Mouse (Mus musculus) liver, embryonic 11.5 days (tissue): ENCODE data around the gene Cdc5l. TPM values are rescaled to one million over a fixed set of nuclear protein-coding genes. Genes with fewer than 3 reads are reported as not detected.

ENCODE experiments used
- ATAC-seq: fragments of 200-750 bp; cut with Nextera tagmentation; replicated peaks from 2 replicates; pipeline ENCODE4 v1.8.0; 2017; ENCODE audit warnings: moderate number of reproducible peaks, mild to moderate bottlenecking, moderate TSS enrichment, moderate library complexity; ENCODE audit not compliant: low FRiP score
- DNase-seq: peaks from one replicate; pipeline ENCODE4 v3.0.0-alpha.2; 2017; ENCODE audit warnings: low spot score
- H3K27ac ChIP-seq: fragments of 300-500 bp; sonication (generic); 2 replicates; pipeline ENCODE4 v1.5.1; 2014; ENCODE audit warnings: mild to moderate bottlenecking, low read depth, low read length, control low read depth
- H3K27me3 ChIP-seq: fragments of 300-500 bp; sonication (generic); replicated peaks from 2 replicates; pipeline ENCODE4 v1.6.1; 2014; ENCODE audit warnings: low read length, mixed read lengths; ENCODE audit not compliant: control insufficient read depth, insufficient read depth
- H3K36me3 ChIP-seq: fragments of 300-500 bp; sonication (generic); 2 replicates; pipeline ENCODE4 v1.6.1; 2014; ENCODE audit warnings: mild to moderate bottlenecking, low read length, moderate library complexity, mixed read lengths; ENCODE audit not compliant: control insufficient read depth, insufficient read depth
- H3K4me1 ChIP-seq: fragments of 300-500 bp; sonication (generic); replicated peaks from 2 replicates; pipeline ENCODE4 v1.6.1; 2014; ENCODE audit warnings: low read length, mixed read lengths; ENCODE audit not compliant: control insufficient read depth, insufficient read depth
- H3K4me2 ChIP-seq: fragments of 300-500 bp; sonication (generic); 2 replicates; pipeline ENCODE4 v1.6.1; 2014; ENCODE audit warnings: mild to moderate bottlenecking, control low read depth, moderate library complexity
- H3K4me3 ChIP-seq: fragments of 300-500 bp; sonication (generic); 2 replicates; pipeline ENCODE4 v1.5.1; 2014; ENCODE audit warnings: low read depth, low read length, control low read depth
- H3K9ac ChIP-seq: fragments of 300-500 bp; sonication (generic); 2 replicates; pipeline ENCODE4 v1.6.1; 2014; ENCODE audit warnings: low read depth, low read length, control low read depth
- H3K9me3 ChIP-seq: fragments of 300-500 bp; sonication (generic); 2 replicates; pipeline ENCODE4 v1.6.1; 2016; ENCODE audit warnings: low read length, inconsistent platforms, mixed read lengths; ENCODE audit not compliant: control insufficient read depth
- WGBS: fragments of 180-500 bp; shearing (Covaris S2); extraction: QIAGEN DNeasy Blood & Tissue Kit; methylation state at CpG from one replicate; pipeline ENCODE4 v1.1.7; 2014; 5-methylcytosine and 5-hydroxymethylcytosine counted together
- polyA plus RNA-seq: library from polyadenylated mRNA; unstranded; fragments of >200 nt; fragmentation: Nextera tagmentation; extraction: Ambion mirVana; gene quantifications from 2 replicates; pipeline ENCODE4 v1.2.1, GENCODE M21; 2014

Gene Cdc5l
- polyA plus RNA-seq, 1 experiment from 2014 or later = 62.1 TPM

GRCm38 (mm10) chr17:45370535-45370934 is 63.0 kb downstream of the Cdc5l start:
- 60% methylated on average over 4 of the region's 5 CpGs for WGBS
- Histone ChIP-seq H3K4me1 (no peaks in the 10 kb centered on the region), H3K36me3 (no peaks in the 10 kb centered on the region), H3K4me3 (no peak overlapping the region), H3K9ac (no peak overlapping the region), H3K27me3 (no peaks in the 10 kb centered on the region), H3K9me3 (no peaks in the 10 kb centered on the region), H3K27ac (no peak overlapping the region), H3K4me2 (no peak overlapping the region)
- ATAC-seq = no peak
- no peak for DNase-seq

GRCm38 (mm10) chr17:45364871-45365270 is 68.7 kb downstream of the Cdc5l start:
- H3K27me3 ChIP-seq = no peaks in the 10 kb centered on the region
- H3K27ac ChIP-seq = no peak overlapping the region
- no peak overlapping the region for H3K4me3 ChIP-seq
- DNase-seq = no peak
- no peak for ATAC-seq
- H3K36me3 ChIP-seq = no peaks in the 10 kb centered on the region
- H3K9ac ChIP-seq = no peak overlapping the region
- WGBS = 65% methylated on average over 7 of the region's 7 CpGs
- H3K9me3 ChIP-seq = no peaks in the 10 kb centered on the region
- no peaks in the 10 kb centered on the region for H3K4me1 ChIP-seq
- no peak overlapping the region for H3K4me2 ChIP-seq

- Histone ChIP-seq H3K4me3 (no peak overlapping the region), H3K9me3 (no peaks in the 10 kb centered on the region), H3K27ac (no peak overlapping the region), H3K4me1 (no peaks in the 10 kb centered on the region), H3K27me3 (no peaks in the 10 kb centered on the region), H3K4me2 (no peak overlapping the region), H3K36me3 (no peaks in the 10 kb centered on the region), H3K9ac (no peak overlapping the region)
- 81% methylated on average over 3 of the region's 3 CpGs for WGBS
- DNase-seq (no peak), ATAC-seq (no peak)
These were observed 72.6 kb downstream of the Cdc5l start for GRCm38 (mm10) chr17:45360950-45361349.

GRCm38 (mm10) chr17:45359443-45359842 is 74.1 kb downstream of the Cdc5l start:
- ATAC-seq = no peak
- H3K4me3 ChIP-seq = no peak overlapping the region
- H3K9ac ChIP-seq = no peak overlapping the region
- H3K4me2 ChIP-seq = no peak overlapping the region
- no peak overlapping the region for H3K27ac ChIP-seq
- 72% methylated on average over 5 of the region's 5 CpGs for WGBS
- no peaks in the 10 kb centered on the region for H3K36me3 ChIP-seq
- no peaks in the 10 kb centered on the region for H3K27me3 ChIP-seq
- H3K4me1 ChIP-seq = no peaks in the 10 kb centered on the region
- DNase-seq = no peak
- no peaks in the 10 kb centered on the region for H3K9me3 ChIP-seq

GRCm38 (mm10) chr17:45356431-45356830 is 77.1 kb downstream of the Cdc5l start:
- Histone ChIP-seq H3K4me3 (no peak overlapping the region), H3K36me3 (no peaks in the 10 kb centered on the region), H3K9ac (no peak overlapping the region), H3K27me3 (no peaks in the 10 kb centered on the region), H3K9me3 (no peaks in the 10 kb centered on the region), H3K4me1 (no peaks in the 10 kb centered on the region), H3K4me2 (no peak overlapping the region), H3K27ac (no peak overlapping the region)
- ATAC-seq (no peak), DNase-seq (no peak)
- 80% methylated on average over 9 of the region's 9 CpGs for WGBS

GRCm38 (mm10) chr17:45347951-45348350 is 85.6 kb downstream of the Cdc5l start:
- no peaks in the 10 kb centered on the region for H3K9me3 ChIP-seq
- H3K27ac ChIP-seq = no peak overlapping the region
- no peak overlapping the region for H3K4me2 ChIP-seq
- 82% methylated on average over 4 of the region's 4 CpGs for WGBS
- no peak for ATAC-seq
- no peak overlapping the region for H3K9ac ChIP-seq
- no peak overlapping the region for H3K4me3 ChIP-seq
- H3K4me1 ChIP-seq = no peaks in the 10 kb centered on the region
- no peaks in the 10 kb centered on the region for H3K27me3 ChIP-seq
- no peak for DNase-seq
- H3K36me3 ChIP-seq = no peaks in the 10 kb centered on the region

Other genes starting within 250 kb of the Cdc5l start
- gene Spats1, start 41.7 kb upstream of the Cdc5l start, polyA plus RNA-seq = 0.14 and 0.40 TPM in 2 replicates
- gene Aars2, start 73.1 kb upstream of the Cdc5l start, polyA plus RNA-seq = 19.4 and 19.7 TPM in 2 replicates
- gene Tcte1, start 89.7 kb upstream of the Cdc5l start, polyA plus RNA-seq = 0.14 and 0.23 TPM in 2 replicates
- gene Tmem151b, start 115.9 kb upstream of the Cdc5l start, polyA plus RNA-seq = 1.2 and 1.4 TPM in 2 replicates
- 2.5 and 3.0 TPM in 2 replicates for gene Nfkbie, start 122.0 kb upstream of the Cdc5l start, polyA plus RNA-seq
- 110 and 116 TPM in 2 replicates for gene Slc35b2, start 130.1 kb upstream of the Cdc5l start, polyA plus RNA-seq
- 1,837 and 1,887 TPM in 2 replicates for gene Hsp90ab1, start 139.5 kb upstream of the Cdc5l start, polyA plus RNA-seq
- gene Slc29a1, start 165.9 kb upstream of the Cdc5l start, polyA plus RNA-seq = 277 and 325 TPM in 2 replicates
- gene Mymx, start 168.4 kb upstream of the Cdc5l start, polyA plus RNA-seq = 0.62 and 1.0 TPM in 2 replicates
- 0.22 and 0.43 TPM in 2 replicates for gene Capn11, start 225.6 kb upstream of the Cdc5l start, polyA plus RNA-seq